Mouse (Mus musculus) ES-E14 (cell line): ENCODE data around the gene Spg7.

ENCODE experiments used
- MAFK ChIP-seq: IDR thresholded peaks from 2 replicates; pipeline ENCODE4 v1.6.1; 2014; ENCODE audit warnings: mild to moderate bottlenecking, low read depth, low read length, inconsistent platforms; ENCODE audit not compliant: insufficient read depth
- ZC3H11A ChIP-seq: IDR thresholded peaks from 2 replicates; pipeline ENCODE4 v1.6.1; 2012; ENCODE audit warnings: low read depth, mild to moderate bottlenecking, inconsistent platforms, low read length, borderline replicate concordance

GRCm38 (mm10) chr8:123146390-123146789 lies 83.6 kb downstream of the Spg7 start:
- TF ChIP-seq MAFK (no peak), ZC3H11A (no peak)
